Mouse (Mus musculus) embryonic facial prominence, embryonic 11.5 days (tissue): ENCODE data around the gene Atg9b. TPM values are rescaled to one million over a fixed set of nuclear protein-coding genes. Genes with fewer than 3 reads are reported as not detected.

Experiments used
- ATAC-seq: fragments of 200-750 bp; cut with Nextera tagmentation; replicated peaks from 2 replicates; pipeline ENCODE4 v1.8.0; 2017; ENCODE audit warnings: low read depth; ENCODE audit not compliant: insufficient number of reproducible peaks, low FRiP score, low TSS enrichment
- DNase-seq: peaks from one replicate; pipeline ENCODE4 v3.0.0-alpha.2; 2015; ENCODE audit warnings: low spot score
- H3K27ac ChIP-seq: fragments of 300-500 bp; sonication (generic); replicated peaks from 2 replicates; pipeline ENCODE4 v1.5.1; 2014; ENCODE audit warnings: mild to moderate bottlenecking, low read depth, low read length, control low read depth
- H3K27me3 ChIP-seq: fragments of 300-500 bp; sonication (generic); 2 replicates; pipeline ENCODE4 v1.6.1; 2014; ENCODE audit warnings: mild to moderate bottlenecking, low read length, moderate library complexity, mixed read lengths; ENCODE audit not compliant: control insufficient read depth, insufficient read depth
- H3K36me3 ChIP-seq: fragments of 300-500 bp; sonication (generic); replicated peaks from 2 replicates; pipeline ENCODE4 v1.6.1; 2014; ENCODE audit warnings: low read depth, mild to moderate bottlenecking, low read length, moderate library complexity, mixed read lengths; ENCODE audit not compliant: control insufficient read depth, insufficient read depth
- H3K4me1 ChIP-seq: fragments of 300-500 bp; sonication (generic); 2 replicates; pipeline ENCODE4 v1.6.1; 2014; ENCODE audit warnings: low read length, mixed read lengths; ENCODE audit not compliant: control insufficient read depth, insufficient read depth
- H3K4me2 ChIP-seq: fragments of 300-500 bp; sonication (generic); 2 replicates; pipeline ENCODE4 v1.6.1; 2014; ENCODE audit warnings: low read depth, mild to moderate bottlenecking, control low read depth, low read length, moderate library complexity
- H3K4me3 ChIP-seq: fragments of 300-500 bp; sonication (generic); 2 replicates; pipeline ENCODE4 v1.5.1; 2014; ENCODE audit warnings: low read depth, low read length, control low read depth
- H3K9ac ChIP-seq: fragments of 300-500 bp; sonication (generic); replicated peaks from 2 replicates; pipeline ENCODE4 v1.6.1; 2014; ENCODE audit warnings: mild to moderate bottlenecking, control low read depth, low read length
- H3K9me3 ChIP-seq: fragments of 300-500 bp; sonication (generic); replicated peaks from 2 replicates; pipeline ENCODE4 v1.6.1; 2016; ENCODE audit warnings: mild to moderate bottlenecking, low read length, inconsistent platforms, mixed read lengths; ENCODE audit not compliant: control insufficient read depth
- WGBS: fragments of 180-500 bp; shearing (Covaris S2); extraction: QIAGEN DNeasy Blood & Tissue Kit; methylation state at CpG from one replicate; pipeline ENCODE4 v1.1.7; 2014; 5-methylcytosine and 5-hydroxymethylcytosine counted together
- polyA plus RNA-seq: library from polyadenylated mRNA; unstranded; fragments of >200 nt; fragmentation: Nextera tagmentation; extraction: Ambion mirVana; gene quantifications from 2 replicates; pipeline ENCODE4 v1.2.1, GENCODE M21; 2014

Atg9b gene
- polyA plus RNA-seq, 1 experiment from 2014 or later, result 0.21 TPM

DNA sequence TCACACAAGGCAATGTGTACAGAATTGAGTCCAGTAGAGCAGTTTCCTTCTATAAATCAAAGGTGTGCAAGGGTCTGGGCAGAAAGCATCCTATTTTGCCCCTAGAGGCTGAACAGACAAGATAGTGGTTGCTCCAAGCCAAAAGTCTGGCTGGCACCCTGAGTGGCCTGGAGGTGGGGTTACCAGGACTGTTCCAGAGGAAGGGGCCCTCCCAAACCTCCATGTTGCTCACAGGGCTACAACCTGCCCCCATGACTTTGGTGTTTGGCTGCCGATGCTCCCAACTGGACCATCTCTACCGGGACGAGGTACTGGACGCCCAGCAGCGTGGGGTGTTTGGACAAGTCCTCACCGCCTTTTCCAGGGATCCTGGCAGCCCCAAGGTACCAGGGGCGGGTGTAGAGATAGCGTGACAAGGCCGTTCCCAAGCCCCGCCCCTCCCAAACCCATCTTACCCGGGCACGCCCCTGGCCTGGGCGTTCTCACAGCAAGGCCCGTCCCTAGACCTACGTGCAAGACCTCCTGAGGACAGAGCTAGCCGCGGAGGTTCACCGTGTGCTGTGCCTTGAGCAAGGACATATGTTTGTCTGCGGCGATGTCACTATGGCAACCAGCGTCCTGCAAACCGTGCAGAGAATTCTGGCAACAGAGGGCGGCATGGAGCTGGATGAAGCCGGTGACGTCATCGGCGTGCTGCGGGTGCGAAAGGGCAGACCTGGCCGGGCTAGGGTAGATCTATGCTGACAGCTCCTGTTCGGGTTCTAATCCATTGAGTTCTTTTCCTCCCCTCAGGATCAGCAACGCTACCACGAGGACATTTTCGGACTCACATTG lies 8.7 kb downstream of the Atg9b start:
- WGBS, result under 1% methylated on average over 34 of the region's 34 CpGs
- peaks cover 3% of the 10 kb centered on the region; the same call in 1 of the 2 replicates for H3K4me1 ChIP-seq
- peak overlapping the region; percentile 46 for H3K9ac ChIP-seq
- peak; percentile 95 for DNase-seq
- H3K4me3 ChIP-seq, result peak overlapping the region; percentile 42
- H3K27ac ChIP-seq, result no peak overlapping the region
- H3K27me3 ChIP-seq, result peaks cover 12% of the 10 kb centered on the region
- H3K9me3 ChIP-seq, result no peaks in the 10 kb centered on the region
- H3K36me3 ChIP-seq, result no peaks in the 10 kb centered on the region
- ATAC-seq, result peak; percentile 86
- peak overlapping the region; percentile 79 for H3K4me2 ChIP-seq

DNA sequence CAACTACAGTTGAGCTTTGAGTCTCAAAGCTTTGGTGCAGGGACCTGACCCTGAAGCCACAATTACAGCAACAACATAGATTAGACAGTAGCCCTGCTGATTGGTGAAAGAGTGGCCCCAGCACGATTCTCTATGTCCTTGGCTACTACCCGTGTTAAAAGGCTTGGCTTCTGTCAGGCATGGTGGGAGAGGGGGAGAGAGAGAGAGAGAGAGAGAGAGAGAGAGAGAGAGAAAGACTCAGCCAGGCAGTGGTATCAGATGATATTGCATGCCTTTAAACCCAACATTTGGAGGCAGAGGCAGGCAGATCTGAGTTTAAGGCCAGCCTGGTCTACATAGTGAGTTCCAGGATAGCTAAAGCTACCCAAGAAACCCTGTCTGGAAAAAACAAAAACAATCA lies 10.0 kb downstream of the Atg9b start:
- Histone ChIP-seq H3K9me3 (no peaks in the 10 kb centered on the region), H3K36me3 (no peaks in the 10 kb centered on the region), H3K27ac (no peak overlapping the region), H3K4me2 (no peak overlapping the region), H3K9ac (no peak overlapping the region), H3K4me3 (no peak overlapping the region), H3K4me1 (peaks cover 2% of the 10 kb centered on the region; the same call in 1 of the 2 replicates), H3K27me3 (0 out of 2 replicates have a peak, but pooled peaks cover 2% of the 10 kb centered on the region)
- no peak for DNase-seq
- ATAC-seq, result no peak
- WGBS, result 76% methylated on average over 2 of the region's 2 CpGs

DNA sequence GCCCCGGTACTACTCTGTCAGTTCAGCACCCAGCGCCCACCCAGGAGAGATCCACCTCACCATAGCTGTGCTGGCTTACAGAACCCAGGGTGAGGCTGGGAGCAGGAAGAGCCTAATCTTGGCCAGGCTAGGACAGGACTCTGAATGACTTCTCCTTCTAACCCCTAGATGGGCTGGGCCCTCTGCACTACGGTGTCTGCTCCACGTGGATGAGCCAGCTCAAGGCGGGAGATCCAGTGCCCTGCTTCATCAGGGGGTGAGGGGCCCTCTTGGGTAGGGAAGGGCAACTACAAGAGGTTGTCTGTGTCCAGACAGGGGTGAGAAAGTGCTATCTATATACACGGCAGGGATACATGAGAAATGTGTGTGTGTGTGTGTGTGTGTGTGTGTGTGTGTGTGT lies 10.5 kb downstream of the Atg9b start:
- ATAC-seq (no peak), DNase-seq (no peak)
- Histone ChIP-seq H3K4me1 (peaks cover 2% of the 10 kb centered on the region; the same call in 1 of the 2 replicates), H3K27me3 (no peaks in the 10 kb centered on the region), H3K9me3 (no peaks in the 10 kb centered on the region), H3K36me3 (no peaks in the 10 kb centered on the region), H3K27ac (no peak overlapping the region), H3K4me2 (no peak overlapping the region), H3K4me3 (no peak overlapping the region), H3K9ac (no peak overlapping the region)
- 79% methylated on average over 6 of the region's 6 CpGs for WGBS

DNA sequence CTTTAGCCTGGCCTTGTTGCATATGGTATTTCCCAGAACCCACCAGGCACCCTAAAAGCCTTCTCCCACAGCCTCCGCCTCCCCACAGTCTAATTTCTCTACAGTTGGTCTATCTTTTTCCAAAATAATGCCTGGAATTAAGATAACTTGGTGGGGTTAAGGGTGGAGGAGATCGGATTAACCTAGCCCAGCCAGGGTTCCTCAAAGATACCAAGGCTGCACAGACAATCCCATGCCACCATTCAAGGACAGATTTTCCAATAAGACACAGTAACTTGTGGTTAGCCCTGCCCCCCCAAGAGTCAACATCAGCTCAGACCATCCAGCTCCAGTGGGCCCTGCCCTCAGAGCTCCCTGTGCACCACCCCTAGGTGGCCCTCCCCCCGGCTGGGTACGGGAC lies 11.4 kb downstream of the Atg9b start:
- H3K9me3 ChIP-seq, result no peaks in the 10 kb centered on the region
- H3K4me1 ChIP-seq, result peaks cover 2% of the 10 kb centered on the region; the same call in 1 of the 2 replicates
- H3K4me3 ChIP-seq, result no peak overlapping the region
- H3K36me3 ChIP-seq, result no peaks in the 10 kb centered on the region
- no peak for DNase-seq
- no peak for ATAC-seq
- H3K9ac ChIP-seq, result no peak overlapping the region
- WGBS, result 93% methylated on average over 4 of the region's 4 CpGs
- no peaks in the 10 kb centered on the region for H3K27me3 ChIP-seq
- no peak overlapping the region for H3K4me2 ChIP-seq
- H3K27ac ChIP-seq, result no peak overlapping the region

DNA sequence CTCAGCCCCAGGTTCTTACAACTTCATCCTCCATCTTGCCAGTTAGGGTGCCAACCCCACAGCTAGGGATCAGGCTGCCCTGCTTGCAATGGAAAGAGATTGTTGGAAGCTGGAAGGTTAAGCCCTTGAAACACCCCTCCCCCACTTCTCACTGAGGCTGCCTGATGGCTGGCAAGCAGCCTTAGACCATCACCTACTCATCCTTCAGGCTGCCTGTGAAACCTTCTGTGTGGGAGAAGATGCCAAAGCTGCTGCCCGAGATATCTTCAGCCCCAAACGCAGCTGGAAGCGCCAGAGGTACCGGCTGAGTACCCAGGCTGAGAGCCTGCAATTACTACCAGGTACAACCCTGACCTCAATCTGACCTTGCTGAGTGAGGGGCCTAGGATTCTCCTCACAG lies 12.4 kb downstream of the Atg9b start:
- WGBS, result 69% methylated on average over 4 of the region's 4 CpGs
- H3K4me3 ChIP-seq, result no peak overlapping the region
- H3K36me3 ChIP-seq, result no peaks in the 10 kb centered on the region
- H3K4me1 ChIP-seq, result peaks cover 2% of the 10 kb centered on the region; the same call in 1 of the 2 replicates
- H3K9ac ChIP-seq, result no peak overlapping the region
- no peak for DNase-seq
- H3K27me3 ChIP-seq, result no peaks in the 10 kb centered on the region
- H3K27ac ChIP-seq, result no peak overlapping the region
- no peak for ATAC-seq
- no peaks in the 10 kb centered on the region for H3K9me3 ChIP-seq
- H3K4me2 ChIP-seq, result no peak overlapping the region

- H3K27me3 ChIP-seq, result no peaks in the 10 kb centered on the region
- H3K36me3 ChIP-seq, result no peaks in the 10 kb centered on the region
- H3K9me3 ChIP-seq, result no peaks in the 10 kb centered on the region
- no peak overlapping the region for H3K9ac ChIP-seq
- WGBS, result 88% methylated on average over 2 of the region's 2 CpGs
- DNase-seq (no peak), ATAC-seq (no peak)
- no peak overlapping the region for H3K4me2 ChIP-seq
- H3K27ac ChIP-seq, result no peak overlapping the region
- peaks cover under 1% of the 10 kb centered on the region; the same call in 1 of the 2 replicates for H3K4me1 ChIP-seq
- H3K4me3 ChIP-seq, result no peak overlapping the region
These were observed 13.2 kb downstream of the Atg9b start for GRCm38 (mm10) chr5:24378700-24379099.

GRCm38 (mm10) chr5:24374666-24375328 lies 17.1 kb downstream of the Atg9b start:
- Histone ChIP-seq H3K9me3 (no peaks in the 10 kb centered on the region), H3K27me3 (no peaks in the 10 kb centered on the region), H3K36me3 (no peaks in the 10 kb centered on the region), H3K9ac (no peak overlapping the region), H3K4me2 (no peak overlapping the region), H3K4me3 (no peak overlapping the region), H3K4me1 (no peaks in the 10 kb centered on the region), H3K27ac (no peak overlapping the region)
- WGBS, result 84% methylated on average over 7 of the region's 7 CpGs
- DNase-seq (no peak), ATAC-seq (no peak)

- H3K27ac ChIP-seq, result no peak overlapping the region
- H3K9me3 ChIP-seq, result no peaks in the 10 kb centered on the region
- no peak overlapping the region for H3K4me3 ChIP-seq
- 77% methylated on average over 6 of the region's 6 CpGs for WGBS
- H3K4me2 ChIP-seq, result no peak overlapping the region
- no peaks in the 10 kb centered on the region for H3K27me3 ChIP-seq
- no peak for ATAC-seq
- H3K4me1 ChIP-seq, result no peaks in the 10 kb centered on the region
- H3K36me3 ChIP-seq, result no peaks in the 10 kb centered on the region
- no peak overlapping the region for H3K9ac ChIP-seq
- no peak for DNase-seq
These were observed 17.7 kb downstream of the Atg9b start for GRCm38 (mm10) chr5:24374216-24374615.
